Mouse (Mus musculus) colon, adult 2 months (tissue): ENCODE results near the gene N4bp1. TPM values are rescaled to one million over a fixed set of nuclear protein-coding genes. Genes with fewer than 3 reads are reported as not detected.

Experiments
- polyA plus RNA-seq: library from polyadenylated mRNA; depleted of rRNA; stranded (reverse); fragments of >200 nt; gene quantifications from 2 replicates; pipeline ENCODE4 v1.2.3, GENCODE M21; 2012; rRNA removed

N4bp1 gene
- polyA plus RNA-seq: 12.8 TPM in 2 replicates

DNA sequence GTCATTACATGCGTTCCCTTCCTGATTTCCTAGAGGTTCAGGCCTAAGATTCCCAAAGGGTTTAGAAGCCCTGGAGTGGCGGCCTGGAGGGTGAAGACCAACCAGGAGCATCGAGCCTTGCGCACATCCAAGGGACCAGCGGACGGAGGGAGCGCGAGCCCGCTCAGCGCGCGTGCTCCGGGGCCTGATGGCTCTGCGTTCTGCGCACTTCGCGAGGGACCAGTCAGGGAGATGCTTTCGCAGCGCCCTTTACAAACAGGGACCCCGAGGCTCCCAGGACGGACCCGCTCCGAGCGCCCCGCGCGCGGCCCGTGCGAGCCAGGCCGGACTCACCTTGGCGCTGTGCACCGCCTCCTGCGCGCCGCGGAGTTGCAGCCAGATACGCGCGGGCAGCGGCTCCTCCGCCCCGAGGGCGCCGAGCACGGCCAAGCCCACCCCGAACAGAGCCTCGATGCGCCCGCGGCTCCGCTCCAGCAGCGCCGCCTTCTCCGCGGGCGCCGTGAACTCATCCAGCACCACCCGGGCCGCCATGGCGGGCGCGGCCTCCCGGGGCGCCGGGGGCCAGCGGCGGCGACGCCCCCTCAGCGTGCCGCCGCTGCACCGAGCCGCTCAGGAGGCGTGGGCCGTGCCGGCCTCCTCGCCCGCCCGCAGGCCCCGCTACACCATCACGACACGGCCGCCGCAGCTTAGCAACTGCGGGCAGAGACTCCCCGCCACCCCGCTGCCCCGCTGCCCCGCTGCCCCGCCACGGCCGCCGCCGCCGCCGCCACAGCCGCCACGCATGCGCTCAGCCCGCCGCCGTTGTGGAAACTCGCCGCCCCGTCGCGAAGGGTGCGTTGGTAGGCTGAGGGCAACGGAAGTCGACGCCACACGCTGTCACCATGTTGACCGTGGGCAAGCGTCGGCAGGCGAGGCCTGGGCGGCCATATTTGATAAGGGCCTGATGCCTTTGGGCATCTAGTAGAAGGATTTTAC is at the start of gene N4bp1:
Gene N4bp1, minus strand, starts transcription at position 770 of the 975 bp plus-strand sequence.

Other genes with a start within 250 kb of the N4bp1 start
- gene Gm10638, start 139.6 kb downstream of the N4bp1 start, polyA plus RNA-seq: 5.3 and 8.2 TPM in 2 replicates
- 13.0 and 13.6 TPM in 2 replicates for gene Siah1a, start 139.3 kb downstream of the N4bp1 start, polyA plus RNA-seq